In the genomic region with DNA sequence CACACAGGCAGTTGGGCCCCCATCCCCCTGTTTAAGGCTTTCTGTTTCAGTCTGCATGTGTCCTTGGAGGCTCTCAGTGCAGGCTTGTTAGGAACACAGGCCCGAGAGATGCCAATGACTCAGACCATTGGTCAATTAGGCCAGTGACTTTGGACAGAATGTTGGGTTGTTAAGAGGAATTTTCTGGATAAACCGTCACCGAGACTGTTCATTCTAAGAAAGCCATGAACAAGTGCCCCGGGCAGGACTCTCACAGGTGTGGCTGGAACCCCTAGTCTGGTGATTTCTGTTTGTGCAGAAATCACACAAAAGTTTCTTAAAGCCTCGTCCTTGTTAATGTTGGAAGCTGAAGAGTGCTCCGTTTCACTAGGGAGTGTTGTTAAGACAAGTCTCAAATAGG, we compare ENCODE assay signal across 32 mouse cellular contexts.
DNase-seq lines count a peak whose midpoint lies in the region; ATAC-seq and TF ChIP-seq lines count a peak whose summit lies in the region.
"Had no signal": no experiment of that assay in that cellular context is flagged by ENCODE, and none has a peak within 500 bp of the region (broad histone marks: within the 10 kb centered on the region; RNA-seq: fewer than 3 reads in every experiment).

No protein-coding gene starts in this region.

- 79% methylated on average over 6 of the region's 6 CpGs for WGBS in heart, embryonic 16.5 days
- 89% methylated on average over 6 of the region's 6 CpGs for WGBS in heart, embryonic 10.5 days
- 60% methylated on average over 6 of the region's 6 CpGs for WGBS in lung, postnatal 0 days

- no peaks in the 10 kb centered on the region for H3K36me3 ChIP-seq in heart, embryonic 16.5 days (ENCODE audit: control insufficient read depth, insufficient read depth)
- H3K36me3 ChIP-seq in heart, embryonic 10.5 days: no peaks in the 10 kb centered on the region
- no peaks in the 10 kb centered on the region for H3K36me3 ChIP-seq in lung, postnatal 0 days (ENCODE audit: insufficient read depth, low read length)
- H3K36me3 ChIP-seq: embryonic facial prominence, embryonic 12.5 days; forebrain, embryonic 10.5 days; forebrain, embryonic 15.5 days; hindbrain, embryonic 13.5 days; limb, embryonic 13.5 days; midbrain, embryonic 15.5 days had no signal

- TF ChIP-seq EP300 in lung, postnatal 0 days (IDR thresholded peaks at IDR 0.05): peak; percentile 22; the same call in 1 of the 2 replicates

- ATAC-seq in heart, embryonic 16.5 days (replicated peaks; ENCODE audit: extremely low read depth, insufficient read depth, low FRiP score): no peak
- ATAC-seq in lung, postnatal 0 days: peak; percentile 22
- ATAC-seq: forebrain, embryonic 15.5 days; inflammation-experienced regulatory T-cells, adult 6 months; midbrain, embryonic 15.5 days; Patski had no signal

- no peaks in the 10 kb centered on the region for H3K9me3 ChIP-seq in heart, embryonic 16.5 days (replicated peaks; ENCODE audit: control insufficient read depth, low read length)
- no peaks in the 10 kb centered on the region for H3K9me3 ChIP-seq in heart, embryonic 10.5 days
- H3K9me3 ChIP-seq in lung, postnatal 0 days (ENCODE audit: low read length): no peaks in the 10 kb centered on the region
- H3K9me3 ChIP-seq: embryonic facial prominence, embryonic 12.5 days; forebrain, embryonic 10.5 days; forebrain, embryonic 15.5 days; hindbrain, embryonic 13.5 days; limb, embryonic 13.5 days; midbrain, embryonic 15.5 days; neural tube, embryonic 15.5 days had no signal

- no peaks in the 10 kb centered on the region for H3K27me3 ChIP-seq in heart, embryonic 16.5 days (ENCODE audit: control insufficient read depth, insufficient read depth, low read length)
- no peaks in the 10 kb centered on the region for H3K27me3 ChIP-seq in heart, embryonic 10.5 days (ENCODE audit: insufficient read depth, poor library complexity, severe bottlenecking)
- no peaks in the 10 kb centered on the region for H3K27me3 ChIP-seq in lung, postnatal 0 days (replicated peaks; ENCODE audit: insufficient read depth, low read length)
- H3K27me3 ChIP-seq: CH12.LX; embryonic facial prominence, embryonic 12.5 days; forebrain, embryonic 15.5 days; hindbrain, embryonic 13.5 days; midbrain, embryonic 15.5 days; neural tube, embryonic 15.5 days; Patski had no signal

- TF ChIP-seq CTCF in lung, postnatal 0 days (IDR thresholded peaks at IDR 0.05): no peak

- H3K4me2 ChIP-seq in heart, embryonic 16.5 days (ENCODE audit: low read depth, low read length): no peak overlapping the region
- H3K4me2 ChIP-seq in lung, postnatal 0 days (replicated peaks; ENCODE audit: low read depth, low read length): no peak overlapping the region
- H3K4me2 ChIP-seq: embryonic facial prominence, embryonic 12.5 days; forebrain, embryonic 15.5 days; hindbrain, embryonic 13.5 days; limb, embryonic 13.5 days; liver, embryonic 11.5 days; midbrain, embryonic 15.5 days; neural tube, embryonic 15.5 days had no signal

- peak; percentile 15 for DNase-seq in adrenal gland, adult 2 months
- no peak for DNase-seq in adrenal gland, postnatal 4 days (ENCODE audit: low spot score in 2 of 2)
- no peak for DNase-seq in heart, embryonic 10.5 days (ENCODE audit: low spot score)
- peak; percentile 30 for DNase-seq in lung, postnatal 0 days (ENCODE audit: low spot score)
- no peak for DNase-seq in lung, postnatal 14 days
- no peak for DNase-seq in gastrocnemius, postnatal 25 days
- DNase-seq: cerebellum, adult 11 months; cerebellum, adult 9-10 months; cerebellum, postnatal 36 days; embryo, embryonic 11 days; gastrocnemius, postnatal 36 days; heart, adult 2 months; heart, postnatal 4 days; kidney, adult 11 months; kidney, postnatal 14 days; layer of hippocampus, adult 9-11 months; right cerebral cortex, adult 18-20 months; spleen, adult 18-20 months; thymus, postnatal 14 days had no signal

- H3K9ac ChIP-seq in heart, embryonic 16.5 days (ENCODE audit: low read length): no peak overlapping the region
- no peak overlapping the region for H3K9ac ChIP-seq in lung, postnatal 0 days (replicated peaks; ENCODE audit: low read depth)
- H3K9ac ChIP-seq: embryonic facial prominence, embryonic 12.5 days; forebrain, embryonic 15.5 days; hindbrain, embryonic 13.5 days; limb, embryonic 13.5 days; midbrain, embryonic 15.5 days; neural tube, embryonic 15.5 days had no signal

- peak overlapping the region; percentile 55 for H3K27ac ChIP-seq in heart, embryonic 16.5 days (ENCODE audit: low read length)
- no peak overlapping the region for H3K27ac ChIP-seq in heart, embryonic 10.5 days
- peak overlapping the region; percentile 77 for H3K27ac ChIP-seq in lung, postnatal 0 days (ENCODE audit: low read length)
- H3K27ac ChIP-seq: embryonic facial prominence, embryonic 12.5 days; forebrain, embryonic 10.5 days; forebrain, embryonic 15.5 days; heart, adult 2 months; hindbrain, embryonic 13.5 days; limb, embryonic 13.5 days; macrophage; midbrain, embryonic 15.5 days; neural tube, embryonic 15.5 days had no signal

- H3K4me3 ChIP-seq in heart, embryonic 16.5 days (ENCODE audit: low read length): no peak overlapping the region
- H3K4me3 ChIP-seq in heart, embryonic 10.5 days: no peak overlapping the region
- H3K4me3 ChIP-seq in lung, postnatal 0 days (ENCODE audit: low read depth, low read length): no peak overlapping the region
- H3K4me3 ChIP-seq: embryonic facial prominence, embryonic 12.5 days; forebrain, embryonic 10.5 days; forebrain, embryonic 15.5 days; heart, adult 2 months; hindbrain, embryonic 13.5 days; limb, embryonic 13.5 days; midbrain, embryonic 15.5 days; neural tube, embryonic 15.5 days had no signal

- 0 out of 2 replicates have a peak, but pooled peaks cover 4% of the 10 kb centered on the region for H3K4me1 ChIP-seq in heart, embryonic 16.5 days (ENCODE audit: control insufficient read depth, insufficient read depth, low read length)
- H3K4me1 ChIP-seq in heart, embryonic 10.5 days: peaks cover 15% of the 10 kb centered on the region
- H3K4me1 ChIP-seq in lung, postnatal 0 days (ENCODE audit: insufficient read depth, low read depth, low read length): no peaks in the 10 kb centered on the region; the same call in 1 of the 2 replicates
- H3K4me1 ChIP-seq: embryonic facial prominence, embryonic 12.5 days; forebrain, embryonic 15.5 days had no signal

Comparison
In these comparisons a context has a peak if more than half of its experiments do, and no peak if none do; other contexts are left out.
1. DNase-seq: peak in adrenal gland, adult 2 months (single experiment) and lung, postnatal 0 days (single experiment); none in adrenal gland, postnatal 4 days (0 of 2), heart, embryonic 10.5 days (single experiment), lung, postnatal 14 days (single experiment) and gastrocnemius, postnatal 25 days (single experiment).